Mouse (Mus musculus) induced T-regulatory cell, adult 2 months (primary cell): ENCODE results near the gene Usp6nl.
A peak's percentile ranks its signal among the peaks of the same experiment; 100 is the strongest.

ENCODE experiments used
- DNase-seq: peaks from one replicate; pipeline ENCODE4 v3.0.0-alpha.2; 2012; ENCODE audit warnings: low read depth

Gene Usp6nl

DNA sequence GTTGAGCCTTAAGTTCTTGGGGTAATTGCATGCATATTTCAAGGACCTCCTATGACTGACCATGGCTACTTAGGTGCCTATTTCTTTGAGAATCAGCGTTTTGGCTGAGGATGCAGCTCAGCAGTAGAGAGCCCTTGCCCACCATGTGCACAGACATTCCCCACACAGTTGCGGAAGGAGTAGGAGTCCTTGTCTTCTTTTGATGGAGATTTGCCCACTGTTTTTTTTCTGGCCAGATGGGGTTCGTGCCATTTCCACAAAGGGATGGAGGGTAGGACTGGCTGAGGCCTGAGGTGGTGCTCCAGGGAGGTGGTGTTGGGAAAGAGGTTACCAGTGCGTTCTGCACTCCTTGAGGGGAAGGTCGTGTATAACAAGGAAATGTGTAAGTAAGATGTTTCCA is 91.9 kb downstream of the Usp6nl start:
- DNase-seq, result no peak

DNA sequence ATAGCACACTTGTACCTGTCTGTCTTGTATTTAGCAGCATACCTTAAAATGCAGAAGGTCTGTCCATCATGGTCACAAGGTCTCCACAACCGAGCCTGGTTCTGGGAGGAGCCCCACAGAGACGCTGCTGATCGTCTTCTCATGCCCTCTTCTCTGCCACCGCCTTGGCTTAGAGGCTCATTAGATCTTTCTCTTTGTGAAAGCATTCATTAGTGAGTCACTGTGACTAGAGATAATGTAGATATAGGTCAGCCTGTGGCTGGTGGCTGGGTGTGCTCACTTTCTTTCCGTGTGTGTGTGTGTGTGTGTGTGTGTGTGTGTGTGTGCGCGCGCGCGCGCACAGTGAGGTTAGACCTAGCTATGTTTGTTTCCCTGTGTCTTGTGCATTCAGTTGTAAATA is 94.7 kb downstream of the Usp6nl start:
- DNase-seq, result no peak

- no peak for DNase-seq
Observed at GRCm38 (mm10) chr2:6423661-6424550, 101.4 kb downstream of the Usp6nl start.

DNA sequence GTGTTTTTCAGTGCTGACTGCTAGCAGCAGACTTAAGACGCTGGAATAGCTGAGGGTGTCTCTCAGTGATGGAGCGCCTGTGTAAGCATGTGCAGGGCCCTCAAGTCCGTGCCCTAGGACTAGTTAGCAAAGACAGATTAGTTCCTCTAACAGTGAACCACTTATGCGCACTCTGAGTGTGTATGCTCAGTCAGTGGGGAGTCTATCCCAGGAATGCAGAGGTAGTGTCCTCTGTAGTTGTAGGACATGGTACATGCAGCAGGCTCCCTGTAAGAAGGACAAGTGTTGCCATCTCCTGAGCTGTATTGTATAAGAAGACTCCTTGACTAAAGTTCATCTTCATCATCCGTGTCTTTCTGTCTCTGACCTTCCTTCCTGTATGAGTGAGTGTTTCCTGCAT is 102.4 kb downstream of the Usp6nl start:
- DNase-seq, result no peak

DNA sequence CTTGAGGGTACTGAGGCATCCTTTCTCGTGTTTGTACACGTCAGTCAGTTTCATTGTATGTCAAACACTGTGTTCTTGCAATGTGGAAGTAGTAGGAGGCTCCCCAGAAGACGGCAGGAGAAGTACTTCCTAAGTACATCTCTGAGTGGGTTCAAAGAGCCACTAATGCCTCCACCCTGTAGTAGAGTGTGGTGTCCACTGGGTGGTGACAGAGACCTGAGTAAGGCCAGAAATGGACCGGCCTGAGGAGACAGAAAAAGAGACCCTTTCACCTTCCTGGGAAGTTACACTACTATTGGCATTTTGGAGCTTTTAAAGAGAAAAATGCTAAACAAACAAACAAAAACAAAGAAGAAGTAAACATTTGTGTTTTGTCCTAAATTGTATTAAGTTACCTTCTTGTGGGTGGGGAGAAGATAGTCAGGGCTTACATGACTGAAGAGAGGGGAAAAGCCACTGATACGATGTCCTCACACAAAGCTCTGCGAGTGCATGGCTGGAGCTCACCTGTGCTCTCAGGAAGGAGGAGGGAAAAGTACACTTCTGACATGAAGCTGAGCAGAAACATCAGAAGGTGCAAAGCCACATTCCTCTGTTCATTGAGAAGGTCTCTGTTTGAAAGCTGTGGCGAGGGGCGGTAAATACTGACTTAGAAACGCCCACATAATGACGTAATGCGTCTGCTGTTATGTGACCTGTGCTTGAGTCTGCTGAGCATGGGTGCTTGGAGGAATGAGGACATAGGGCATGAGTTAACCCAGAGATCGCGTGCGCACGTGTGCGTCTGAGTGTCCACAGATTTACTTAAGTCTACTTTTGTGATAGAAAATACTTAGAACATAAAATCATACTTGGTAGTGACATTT is 113.9 kb downstream of the Usp6nl start:
- DNase-seq, result peak; percentile 46

DNA sequence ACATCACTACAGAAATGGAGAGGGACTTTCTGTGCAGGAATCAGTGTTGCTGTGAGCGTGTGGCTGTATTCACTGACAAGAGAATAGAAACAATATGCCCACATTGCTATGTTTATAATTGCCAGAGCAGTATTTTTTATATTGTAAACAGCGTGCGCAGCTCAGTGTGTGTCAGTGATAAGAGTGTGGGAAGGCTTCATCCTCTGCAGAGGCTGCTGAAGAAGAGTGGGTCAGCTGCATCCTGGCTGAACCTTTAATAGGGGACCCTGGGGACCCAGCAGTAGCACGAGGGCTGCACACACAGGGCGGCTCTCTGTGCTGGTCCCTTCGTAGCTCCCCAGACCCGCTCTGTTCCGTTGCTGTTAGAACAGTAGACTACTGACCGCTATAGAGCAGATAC is 119.2 kb downstream of the Usp6nl start:
- no peak for DNase-seq

- DNase-seq, result no peak
Observed at GRCm38 (mm10) chr2:6442302-6442701, 119.8 kb downstream of the Usp6nl start.

DNA sequence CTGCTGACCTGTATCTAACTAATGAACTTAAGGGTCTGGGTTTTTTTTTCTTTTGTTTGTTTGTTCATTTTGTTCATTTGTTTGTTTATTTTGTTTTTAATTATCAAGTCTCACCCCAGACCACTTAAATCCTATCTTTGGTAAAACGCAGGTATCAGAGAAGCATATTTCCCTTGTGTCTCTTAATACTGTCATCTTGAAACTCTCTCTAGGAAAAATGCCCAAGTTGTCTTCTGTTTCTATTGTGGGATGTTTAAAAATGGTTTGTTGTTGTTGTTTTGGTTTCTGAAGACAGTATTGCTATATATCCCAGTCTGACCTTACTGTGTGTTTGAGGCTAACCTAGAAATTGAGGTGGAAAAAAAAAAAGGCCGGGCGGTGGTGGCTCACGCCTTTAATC is 121.5 kb downstream of the Usp6nl start:
- no peak for DNase-seq

GRCm38 (mm10) chr2:6444723-6445169 is 122.3 kb downstream of the Usp6nl start:
- DNase-seq, result peak; percentile 32

- no peak for DNase-seq
Observed at GRCm38 (mm10) chr2:6445858-6446257, 123.4 kb downstream of the Usp6nl start.

DNA sequence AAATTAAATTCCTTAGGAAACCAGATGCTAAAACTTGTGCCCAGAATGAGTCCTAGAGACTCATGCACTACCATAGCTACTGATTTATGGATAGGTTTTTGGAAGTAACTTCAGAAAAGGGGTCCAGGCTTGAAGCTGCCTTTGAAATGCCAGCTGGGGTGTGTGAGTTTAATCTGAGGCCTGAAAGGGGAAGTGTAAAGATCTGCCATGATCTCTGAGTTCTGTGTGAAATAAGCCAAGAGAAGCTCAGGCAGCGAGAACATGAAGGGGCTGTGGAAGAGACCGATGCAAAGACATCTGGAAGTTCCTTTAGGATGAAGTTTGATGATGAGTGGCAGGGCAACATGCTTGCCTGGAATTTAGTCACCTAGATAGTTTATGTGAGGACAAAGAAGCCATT is 126.4 kb downstream of the Usp6nl start:
- no peak for DNase-seq

- no peak for DNase-seq
Observed at GRCm38 (mm10) chr2:6449656-6450055, 127.2 kb downstream of the Usp6nl start.

GRCm38 (mm10) chr2:6450544-6450943 is 128.1 kb downstream of the Usp6nl start:
- no peak for DNase-seq

DNA sequence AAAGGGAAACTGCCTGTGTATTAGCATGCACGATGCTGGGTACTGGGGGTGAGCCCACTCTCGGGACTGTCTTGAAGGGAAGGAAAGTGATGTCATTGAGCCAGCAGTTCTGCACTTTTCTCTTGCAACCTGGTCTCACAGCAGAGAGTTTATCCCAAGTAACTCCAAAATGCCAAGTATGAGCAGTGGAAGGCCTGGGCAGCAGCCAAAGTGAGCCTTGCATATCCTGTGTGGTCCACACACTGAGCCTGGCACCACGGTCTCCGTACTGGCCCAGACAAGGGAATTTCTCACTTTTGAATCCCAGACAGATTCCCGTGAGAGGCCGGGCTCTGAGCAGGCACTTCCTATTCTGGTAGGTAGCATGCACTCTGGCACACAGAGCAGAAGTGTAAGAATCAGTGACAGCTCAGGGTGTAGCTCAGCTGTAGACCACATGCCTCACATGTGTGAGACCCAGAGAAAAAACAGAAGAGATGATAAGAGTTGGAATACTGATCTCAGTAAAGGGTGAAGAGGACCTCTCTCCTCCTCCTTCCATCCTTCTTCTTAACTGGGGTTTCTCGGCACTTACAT is 132.6 kb downstream of the Usp6nl start:
- no peak for DNase-seq

GRCm38 (mm10) chr2:6459282-6460047 is 137.0 kb downstream of the Usp6nl start:
- peak; percentile 37 for DNase-seq

GRCm38 (mm10) chr2:6462306-6462705 is 139.8 kb downstream of the Usp6nl start:
- no peak for DNase-seq

DNA sequence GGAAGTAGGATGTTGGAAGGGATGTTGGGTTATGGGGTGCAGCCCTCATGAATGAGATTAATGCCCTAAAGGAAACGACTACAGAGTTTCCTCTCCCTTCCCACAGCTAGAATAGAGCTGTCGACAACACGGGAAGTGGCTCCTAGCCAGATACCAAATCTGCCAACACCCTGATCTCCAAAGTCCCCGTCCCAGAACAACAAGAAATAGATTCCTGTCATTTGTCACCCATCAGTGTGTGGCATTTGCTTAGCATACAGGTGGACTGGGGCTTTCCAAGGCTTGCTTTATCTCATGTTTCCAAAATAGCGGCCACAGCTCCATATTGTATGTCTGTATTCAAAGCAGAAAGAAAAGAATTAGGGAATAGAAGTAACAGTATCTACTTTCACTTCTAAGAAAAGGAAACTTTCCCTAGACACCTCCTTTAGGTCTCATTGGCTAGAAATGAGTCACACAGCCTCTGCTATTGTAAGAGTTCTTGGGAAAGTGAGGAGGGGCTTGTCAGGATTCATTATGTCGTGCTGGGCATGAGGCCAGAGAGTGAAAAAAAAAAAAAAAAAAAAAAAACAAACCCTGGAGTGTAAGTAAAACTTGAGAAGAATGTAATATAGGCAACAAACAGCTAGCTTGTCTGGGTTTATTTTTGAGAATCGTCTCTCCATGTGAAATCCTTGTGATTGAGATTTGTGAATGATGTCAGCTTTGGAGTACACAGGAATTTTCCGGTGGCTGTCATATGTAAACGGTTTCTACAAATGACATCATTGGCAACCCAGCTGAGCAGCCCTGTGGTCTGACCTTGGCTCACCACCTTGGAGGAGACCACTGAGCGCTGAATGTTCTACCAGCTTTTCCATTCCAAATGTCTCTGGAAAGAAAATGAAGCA is 141.6 kb downstream of the Usp6nl start:
- no peak for DNase-seq

DNA sequence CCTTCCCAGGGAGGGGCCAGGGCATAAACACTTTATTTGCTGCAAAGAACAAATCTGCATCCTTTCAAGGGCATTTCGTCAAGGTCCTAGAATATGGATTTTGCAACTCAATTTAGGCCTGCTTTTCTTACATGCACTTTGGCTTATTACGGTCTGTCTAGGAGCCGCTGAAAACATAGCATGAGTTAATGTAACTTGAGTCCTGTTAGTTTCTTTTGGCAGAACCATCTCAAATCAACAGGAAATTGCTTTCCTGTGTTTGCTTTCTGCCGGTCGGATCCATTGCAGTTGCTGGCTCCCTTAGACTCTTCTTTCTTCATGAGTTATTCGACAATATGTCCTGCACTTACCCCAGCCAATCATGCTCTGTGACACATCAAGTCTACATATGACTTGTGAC is 143.9 kb downstream of the Usp6nl start:
- DNase-seq, result no peak

DNA sequence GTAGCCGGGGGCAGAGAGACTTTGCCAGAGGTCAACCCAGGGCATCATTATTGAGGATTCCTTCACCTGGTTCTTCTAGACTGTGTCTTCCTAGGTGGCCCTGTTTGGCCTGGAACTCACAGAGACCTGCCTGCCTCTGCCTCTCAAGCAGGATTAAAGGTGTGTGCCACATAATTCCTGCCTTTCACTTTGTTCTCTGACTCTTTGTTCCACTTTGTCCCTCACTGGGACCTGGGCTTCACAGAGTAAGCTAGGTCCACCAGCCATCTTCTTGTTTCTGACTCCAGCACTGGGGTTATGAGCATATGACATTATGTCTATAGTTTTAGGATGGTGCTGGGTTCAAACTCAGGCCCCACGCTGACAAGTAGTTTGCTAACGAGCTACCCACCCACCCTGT is 144.9 kb downstream of the Usp6nl start:
- DNase-seq, result no peak

GRCm38 (mm10) chr2:6469164-6469563 is 146.7 kb downstream of the Usp6nl start:
- DNase-seq, result peak; percentile 89

GRCm38 (mm10) chr2:6471110-6471611 is 148.7 kb downstream of the Usp6nl start:
- DNase-seq, result no peak
